Mouse (Mus musculus) embryo, embryonic 11.5 days (tissue): ENCODE data around the gene Msrb1.

Source experiments
- DNase-seq: peaks from one replicate; pipeline ENCODE4 v3.0.0-alpha.2; 2012; ENCODE audit warnings: low read depth, low spot score

The Msrb1 gene

DNA sequence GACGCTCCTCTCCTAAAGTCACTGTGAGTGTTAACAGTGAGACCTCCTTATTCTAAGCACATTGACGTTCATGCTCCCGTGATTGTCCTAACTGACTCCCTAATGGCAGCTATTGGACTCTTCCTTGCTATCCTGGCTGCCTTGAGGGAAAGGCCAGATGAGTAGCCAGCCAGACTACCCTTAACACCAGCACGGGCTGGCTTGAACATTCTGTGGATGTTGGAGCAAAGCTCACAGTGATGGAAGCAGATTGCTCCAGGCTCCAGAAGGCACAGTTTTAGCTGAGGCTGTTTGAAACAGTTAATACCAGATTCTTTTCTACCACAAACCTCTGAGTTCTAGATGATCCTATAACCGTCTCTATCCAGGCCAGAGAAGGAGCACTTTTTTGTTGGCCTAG lies 7.5 kb downstream of the Msrb1 start:
- no peak for DNase-seq

DNA sequence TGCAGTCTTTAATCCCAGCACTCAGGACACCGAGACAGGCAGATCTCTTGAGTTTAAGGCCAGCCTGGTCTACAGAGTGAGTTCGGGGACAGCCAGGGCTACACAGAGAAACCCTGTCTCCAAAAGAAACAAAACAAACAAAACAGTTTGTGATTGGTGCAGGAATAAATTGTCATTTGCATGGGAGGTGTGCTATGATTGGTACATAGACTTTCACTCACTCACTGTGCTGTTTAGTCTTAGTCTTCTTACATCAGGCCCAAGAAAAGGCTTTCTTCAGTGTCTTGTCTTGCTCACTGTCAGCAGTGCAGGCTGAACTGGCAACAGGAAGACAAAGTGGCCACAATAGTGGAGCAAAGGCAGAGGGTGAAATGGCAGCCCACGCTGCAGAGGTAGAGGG lies 7.9 kb downstream of the Msrb1 start:
- DNase-seq, result no peak

DNA sequence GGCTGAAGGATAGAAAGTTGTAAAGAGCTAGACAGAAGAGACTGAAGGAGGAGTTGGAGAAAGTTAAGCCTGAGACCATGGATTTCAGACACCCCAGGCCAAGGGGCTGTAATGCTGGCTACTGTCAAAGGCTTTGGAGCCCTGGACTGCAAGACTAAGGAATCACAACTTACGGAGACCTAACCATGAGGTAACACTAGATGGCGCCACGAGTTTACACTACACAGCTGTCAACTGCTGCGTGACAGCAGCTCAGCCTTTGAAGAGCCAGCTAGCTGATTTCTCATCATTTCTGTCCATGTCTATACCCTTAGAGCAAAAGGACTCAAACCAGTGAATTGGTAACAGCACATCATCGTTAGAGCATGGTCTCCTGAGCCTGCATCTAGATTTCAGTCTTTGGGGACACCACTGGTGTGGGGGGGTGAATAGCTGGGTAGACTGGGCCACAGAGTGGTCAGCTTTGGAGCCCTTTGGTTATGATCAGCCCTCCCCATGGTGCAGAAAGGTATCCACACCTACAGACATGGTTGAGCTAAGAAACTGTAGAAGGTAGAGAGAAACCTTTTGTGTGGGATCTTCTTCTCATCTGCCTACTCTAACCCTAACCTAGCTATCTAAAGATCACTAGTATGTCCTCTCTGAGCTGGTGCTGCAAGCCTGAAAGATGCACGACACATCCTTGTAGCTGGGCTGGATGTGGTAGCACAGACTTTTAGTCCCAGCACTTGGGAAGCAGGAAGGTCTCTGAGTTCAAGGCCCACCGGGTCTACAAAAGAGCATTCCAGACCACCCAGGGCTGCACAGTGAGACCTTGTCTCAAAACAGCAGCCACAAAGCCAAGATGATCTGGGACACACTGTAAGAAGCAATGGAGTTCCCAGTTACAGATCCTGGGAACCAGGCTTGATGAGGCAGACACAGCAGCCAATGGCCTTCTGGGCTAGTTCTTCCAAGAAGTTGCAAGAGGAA lies 9.4 kb downstream of the Msrb1 start:
- DNase-seq, result peak; percentile 83

DNA sequence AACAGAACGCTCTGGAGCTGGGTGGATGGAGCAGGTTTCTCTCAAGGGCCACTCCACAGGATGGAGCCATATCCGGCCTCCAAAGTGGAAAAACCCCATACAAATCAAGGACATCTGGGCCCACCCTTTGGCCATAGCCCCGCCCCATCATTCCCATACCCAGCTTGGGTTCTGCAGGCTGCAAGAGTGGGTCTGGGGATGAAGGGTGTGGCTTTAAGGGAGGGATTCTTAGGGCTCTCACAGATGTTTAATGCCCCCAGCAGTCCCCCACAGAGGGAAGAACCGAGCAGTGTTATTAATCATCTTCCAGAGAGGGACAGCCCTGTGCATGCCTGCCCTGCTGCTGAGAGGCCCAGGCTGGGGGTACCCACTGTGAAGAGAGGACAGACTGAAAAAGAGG lies 10.5 kb downstream of the Msrb1 start:
- no peak for DNase-seq

DNA sequence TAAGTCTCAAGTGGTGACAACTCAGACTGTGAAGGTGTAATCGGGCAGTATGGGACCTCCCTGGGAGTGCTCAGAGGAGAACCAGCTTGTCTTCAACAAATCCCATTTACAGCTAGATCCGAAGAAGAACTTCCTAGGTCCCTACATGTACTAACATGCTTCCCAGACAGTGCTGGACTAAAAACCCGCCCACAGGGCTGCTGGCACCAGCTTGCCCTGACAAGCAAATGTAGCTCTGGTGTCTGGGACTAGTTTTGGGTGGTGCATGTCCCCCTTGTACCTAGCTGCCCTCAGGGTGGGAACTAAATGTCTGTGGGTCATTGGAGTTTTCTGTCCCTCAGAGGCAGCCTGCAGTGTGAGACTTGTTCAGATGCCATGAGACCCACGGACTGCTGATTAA lies 15.1 kb downstream of the Msrb1 start:
- DNase-seq, result no peak

DNA sequence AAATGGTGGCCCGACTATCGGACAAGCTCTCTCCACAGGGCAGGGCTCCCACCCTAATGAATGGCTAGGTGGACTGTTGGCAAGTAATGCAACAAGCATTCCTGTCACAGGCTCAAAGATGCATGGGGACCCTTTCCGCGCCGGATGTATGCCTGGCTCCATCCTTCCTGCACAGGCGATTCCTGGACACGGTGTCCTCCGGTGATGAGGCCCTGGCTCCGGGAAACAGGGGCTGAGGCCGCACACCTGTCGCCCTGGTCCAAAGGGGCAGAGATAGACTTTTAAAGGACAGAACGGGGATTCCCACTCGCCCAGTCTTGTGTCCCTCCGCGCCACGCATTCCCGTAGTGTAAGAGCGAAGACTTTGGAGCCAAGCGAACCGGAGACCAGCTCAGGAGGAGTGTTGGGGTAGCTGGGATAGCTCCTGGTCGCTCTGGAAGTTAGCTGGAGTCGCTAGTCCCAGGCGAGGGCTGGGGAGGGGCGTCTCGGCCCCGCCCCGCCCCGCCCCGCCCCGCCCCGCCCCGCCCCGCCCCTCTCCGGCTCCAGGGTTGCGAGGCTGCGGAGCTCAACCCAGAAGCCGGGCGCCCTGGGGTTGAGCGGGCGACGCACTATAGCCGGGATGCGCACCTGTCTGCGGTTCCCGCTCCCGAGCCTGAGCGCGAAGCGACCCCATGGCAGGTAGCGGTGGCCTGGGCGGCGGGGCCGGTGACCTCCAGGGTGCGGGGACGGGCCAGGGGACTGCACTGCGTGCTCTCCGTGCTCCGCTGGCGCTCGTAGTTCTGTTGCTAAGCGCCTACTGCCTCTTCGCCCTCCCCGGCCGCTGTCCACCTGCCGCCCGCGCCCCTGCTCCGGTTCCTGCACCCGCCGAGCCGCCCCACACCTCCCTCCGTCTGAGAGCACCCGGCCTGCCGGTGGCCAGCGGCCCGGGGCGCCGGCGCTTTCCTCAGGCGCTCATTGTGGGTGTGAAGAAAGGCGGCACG lies 16.3 kb downstream of the Msrb1 start, which contains the start of gene Hs3st6:
Hs3st6 (plus strand) TSS at position 574 of the 980 bp plus-strand sequence.
- DNase-seq, result no peak

DNA sequence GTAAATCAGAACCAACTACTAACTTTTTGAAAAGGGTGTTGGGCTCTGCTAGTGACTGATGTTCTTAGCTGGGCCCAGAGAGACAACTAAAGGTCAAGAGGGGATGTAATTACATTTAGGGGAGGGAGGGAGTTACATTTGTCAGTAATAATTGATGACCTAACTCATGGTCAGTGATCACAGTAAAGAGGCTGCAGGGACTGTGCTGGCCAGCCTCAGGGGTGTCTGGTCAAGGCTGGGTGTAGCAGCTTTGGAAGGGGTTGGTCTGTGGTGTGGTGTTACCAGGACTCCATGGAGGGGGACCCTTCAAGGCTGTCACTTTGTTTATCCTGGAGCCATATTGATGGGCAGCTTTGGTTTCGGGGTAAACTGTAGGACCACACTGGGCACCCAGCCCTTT lies 21.0 kb downstream of the Msrb1 start:
- no peak for DNase-seq

DNA sequence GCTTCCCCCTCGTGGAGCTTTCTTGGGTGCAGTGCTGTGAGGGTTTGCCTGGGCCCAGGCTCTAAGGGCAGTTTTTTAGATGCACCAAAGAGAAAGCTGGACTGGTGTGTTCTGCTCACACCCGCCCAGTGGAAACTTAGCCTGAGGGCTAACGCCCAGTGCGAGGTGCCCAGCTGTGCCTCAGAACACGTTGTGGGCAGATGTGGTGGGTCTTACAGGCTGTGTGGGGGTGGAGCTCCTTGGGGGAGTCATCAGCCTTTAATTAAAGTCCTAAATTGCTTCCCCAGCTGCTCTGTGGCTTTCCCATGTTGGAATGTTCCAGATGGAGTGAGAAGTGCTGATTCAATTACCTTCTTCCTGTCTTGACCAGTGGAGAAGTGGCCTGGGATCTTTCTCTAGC lies 24.7 kb downstream of the Msrb1 start:
- no peak for DNase-seq

DNA sequence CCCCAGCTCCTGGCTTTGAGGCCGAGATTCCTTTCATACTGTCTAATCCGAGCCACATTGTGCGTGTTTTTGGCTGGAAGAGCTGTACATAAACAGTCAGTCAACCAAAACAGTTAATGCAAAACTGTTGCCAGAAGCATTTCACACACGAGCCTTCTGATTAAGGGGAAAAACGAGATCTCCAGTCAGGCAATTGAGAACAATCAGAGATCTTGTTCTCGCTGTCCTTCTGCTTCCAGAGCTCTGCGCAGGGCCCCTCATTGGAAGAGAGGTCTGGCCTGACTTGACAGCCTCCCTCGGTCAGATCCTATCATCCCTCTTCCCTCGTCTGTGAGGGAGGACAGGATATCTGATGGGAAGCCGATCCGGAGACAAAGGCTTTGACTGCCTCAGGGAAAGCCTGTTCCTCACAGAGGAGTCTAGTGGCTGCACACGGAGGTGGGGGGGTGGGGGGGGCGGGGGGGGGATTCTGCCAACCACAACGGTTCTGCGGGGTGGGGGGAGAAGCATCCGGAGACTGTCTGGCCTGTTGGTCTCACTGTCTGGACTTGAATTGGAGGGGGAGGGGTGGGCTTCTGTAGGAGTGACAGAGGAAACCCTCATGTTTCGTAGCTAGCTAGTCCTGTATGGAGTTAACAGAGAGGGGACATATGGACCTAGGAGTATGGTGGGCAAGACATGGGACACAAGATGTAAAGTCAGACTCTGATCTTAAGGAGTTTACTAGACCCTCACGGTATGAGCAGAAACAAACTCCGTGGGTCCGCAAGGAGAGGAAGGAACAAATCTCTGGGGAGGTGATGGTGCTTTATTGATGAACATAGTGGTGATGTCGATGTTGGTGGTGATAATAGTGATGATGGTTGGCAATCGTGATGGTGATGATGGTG lies 28.8 kb downstream of the Msrb1 start:
- no peak for DNase-seq

DNA sequence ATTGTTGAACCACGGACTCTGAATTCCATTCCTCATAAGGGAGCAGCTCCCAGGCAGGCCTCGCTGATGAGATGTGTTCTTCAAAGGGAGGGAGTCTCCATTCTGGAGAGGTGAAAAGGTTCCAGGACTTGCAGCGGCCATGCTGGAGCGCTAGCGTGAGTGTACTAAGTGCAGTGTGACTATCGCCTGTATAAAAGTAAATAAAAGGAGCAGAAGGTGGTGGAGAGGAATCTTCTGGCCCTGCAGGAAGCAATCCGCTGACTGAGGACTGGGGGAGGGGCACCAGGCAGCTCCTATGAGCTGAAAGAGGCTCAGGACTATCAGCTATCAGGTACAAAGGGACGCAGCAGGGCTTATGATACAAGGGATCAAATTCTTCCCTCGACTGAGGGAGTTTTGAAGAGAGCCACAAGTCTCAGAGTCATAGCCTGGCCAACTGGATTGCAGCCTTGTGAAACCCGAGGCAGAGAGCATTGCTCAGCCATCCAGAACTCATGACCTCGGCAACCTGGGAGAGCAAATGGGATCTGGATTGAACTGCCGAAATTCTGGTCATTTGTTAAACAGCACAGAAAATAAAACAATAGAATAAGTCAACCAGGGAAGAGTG lies 29.9 kb downstream of the Msrb1 start:
- DNase-seq, result no peak

DNA sequence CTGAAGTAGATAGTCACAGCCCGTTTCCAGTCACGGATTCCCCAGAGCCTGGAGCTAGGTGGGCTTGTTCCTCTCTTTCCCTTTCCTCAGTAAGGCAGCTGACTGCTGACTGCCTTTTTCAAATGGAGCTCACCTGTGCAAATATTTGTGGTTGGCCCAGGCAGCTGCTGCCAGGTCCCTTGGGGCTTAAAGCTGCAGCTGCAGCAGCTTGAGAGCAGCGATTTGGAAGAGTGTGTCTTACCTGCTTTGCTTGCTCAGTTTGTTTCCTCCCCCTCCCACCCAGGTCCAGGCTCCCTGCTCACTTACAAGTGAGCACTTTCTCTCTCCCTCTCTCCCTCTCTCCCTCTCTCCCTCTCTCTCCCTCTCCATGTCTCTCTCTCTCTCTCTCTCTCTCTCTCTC lies 32.7 kb downstream of the Msrb1 start:
- no peak for DNase-seq

DNA sequence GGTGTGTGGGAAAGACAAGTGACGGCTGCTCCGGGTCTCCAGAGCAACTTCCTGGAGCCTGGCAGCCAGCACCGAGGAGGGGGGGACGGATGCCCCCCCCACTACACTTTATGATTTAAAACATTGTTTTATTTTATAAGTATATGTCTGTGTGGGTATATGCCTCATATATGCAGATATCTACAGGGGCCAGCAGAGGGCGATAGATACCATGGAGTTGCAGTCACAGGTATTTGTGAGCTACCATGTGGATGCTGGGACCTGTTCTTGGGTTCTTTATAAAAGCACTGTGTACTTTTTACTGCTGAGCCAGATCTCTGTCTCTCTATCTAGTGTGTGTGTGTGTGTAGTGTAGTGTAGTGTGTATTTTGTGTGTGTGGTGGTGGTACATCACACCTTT lies 36.8 kb downstream of the Msrb1 start:
- DNase-seq, result no peak

DNA sequence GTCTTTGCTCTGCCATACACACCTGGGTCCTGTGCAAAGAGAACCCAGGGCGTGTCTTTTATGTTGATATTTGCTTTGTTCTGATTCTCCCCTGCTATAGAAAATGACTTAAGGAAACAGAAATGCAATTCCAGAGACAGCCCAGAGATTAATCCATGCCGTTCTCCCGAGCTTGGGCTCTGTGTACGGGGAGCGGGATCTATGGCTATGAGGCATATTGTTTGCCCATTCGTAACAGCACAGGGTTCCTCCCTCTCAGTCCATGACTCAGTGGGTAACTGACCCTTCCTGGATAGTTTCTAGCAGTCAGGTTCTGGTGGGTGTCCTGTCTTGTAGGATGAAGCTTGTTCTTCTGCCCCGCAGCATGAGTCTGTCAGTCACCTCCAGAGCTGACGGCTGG lies 38.7 kb downstream of the Msrb1 start:
- no peak for DNase-seq

DNA sequence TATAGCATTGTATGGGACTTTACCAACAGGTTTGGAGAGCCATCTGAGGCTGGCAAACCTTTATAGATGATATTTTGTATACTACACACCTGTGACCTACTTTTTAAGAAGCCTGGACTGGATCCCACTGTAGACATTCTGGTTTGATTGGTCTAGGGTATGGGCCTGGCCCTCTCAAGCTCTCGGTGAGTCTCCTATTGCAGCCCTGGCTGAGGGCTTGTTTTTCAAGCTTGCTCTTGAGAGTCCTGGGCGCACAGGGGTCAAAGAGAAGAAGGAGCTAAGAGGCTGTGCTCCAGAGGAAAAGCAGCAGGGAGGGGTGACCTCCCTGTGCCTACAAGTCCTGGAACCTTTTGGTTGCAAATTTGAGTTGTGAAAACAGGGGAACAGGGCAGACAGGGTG lies 40.6 kb downstream of the Msrb1 start:
- DNase-seq, result no peak

DNA sequence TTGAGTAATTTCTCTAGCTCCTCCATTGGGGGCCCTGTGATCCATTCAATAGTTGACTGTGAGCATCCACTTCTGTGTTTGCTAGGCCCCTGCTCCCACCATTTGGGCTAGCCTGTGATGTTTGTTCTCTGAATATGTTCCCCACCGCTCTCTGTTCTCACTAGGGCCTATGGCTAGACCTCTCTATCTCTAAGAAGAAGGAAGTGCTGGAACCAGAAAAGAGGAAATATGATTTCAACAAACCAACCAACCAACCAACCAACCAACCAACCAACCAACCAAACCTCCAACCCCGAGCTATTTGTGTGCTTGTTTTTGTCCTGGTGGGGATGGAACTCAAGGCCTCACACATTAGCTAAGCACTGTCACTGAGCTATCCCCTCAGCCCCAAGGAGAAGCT lies 44.4 kb downstream of the Msrb1 start:
- DNase-seq, result no peak

DNA sequence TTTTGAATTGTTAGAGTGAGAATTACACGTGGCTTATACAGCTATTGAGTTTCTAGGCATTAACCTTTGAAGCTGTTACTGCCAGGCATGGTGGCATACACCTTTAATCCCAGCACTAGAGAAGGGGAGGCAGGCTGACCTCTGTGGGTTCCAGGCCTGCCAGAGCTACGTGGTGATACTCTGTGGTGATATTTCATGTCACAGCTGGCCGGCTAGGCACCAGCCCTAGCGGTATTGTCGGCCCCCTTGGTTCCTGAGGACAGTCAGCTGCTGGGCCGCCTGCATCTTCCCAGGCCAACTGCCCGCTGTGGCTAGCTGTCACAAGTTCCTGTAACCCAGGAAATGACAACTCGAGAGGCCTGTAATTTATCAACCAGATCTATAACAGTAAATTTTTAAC lies 55.7 kb downstream of the Msrb1 start:
- no peak for DNase-seq
